Mouse (Mus musculus): ENCODE results near the gene Slc46a1. TPM values are rescaled to one million over a fixed set of nuclear protein-coding genes. Genes with fewer than 3 reads are reported as not detected.

The Slc46a1 gene
- polyA plus RNA-seq, 1 experiment from 2014 or later = 8.3 TPM

- DNase-seq (ENCODE audit: low spot score) = no peak
Measured at GRCm38 (mm10) chr11:78500623-78501202, 35.2 kb downstream of the Slc46a1 start.

GRCm38 (mm10) chr11:78501529-78501928 is 36.0 kb downstream of the Slc46a1 start:
- no peak for DNase-seq (ENCODE audit: low spot score)

- DNase-seq (ENCODE audit: low spot score) = no peak
Measured at GRCm38 (mm10) chr11:78502909-78503650, 37.6 kb downstream of the Slc46a1 start, which contains the start of gene Sebox. Gene Sebox, plus strand, starts transcription at chr11:78503447.

GRCm38 (mm10) chr11:78505430-78505829 is 39.9 kb downstream of the Slc46a1 start:
- DNase-seq (ENCODE audit: low spot score) = no peak

GRCm38 (mm10) chr11:78509148-78509547 is 43.7 kb downstream of the Slc46a1 start:
- DNase-seq (ENCODE audit: low spot score) = peak; percentile 27

- DNase-seq (ENCODE audit: low spot score) = peak; percentile 94
Measured at GRCm38 (mm10) chr11:78512025-78512957, 46.8 kb downstream of the Slc46a1 start, which contains the start of the genes Tmem199 and Poldip2. Gene Tmem199, minus strand, starts transcription at chr11:78512172. Gene Poldip2, plus strand, starts transcription at chr11:78512193.

- no peak for DNase-seq (ENCODE audit: low spot score)
Measured at GRCm38 (mm10) chr11:78513106-78513790, 47.8 kb downstream of the Slc46a1 start.

GRCm38 (mm10) chr11:78515549-78516325 is 50.2 kb downstream of the Slc46a1 start:
- no peak for DNase-seq (ENCODE audit: low spot score)

- DNase-seq (ENCODE audit: low spot score) = no peak
Measured at GRCm38 (mm10) chr11:78518931-78519330, 53.4 kb downstream of the Slc46a1 start.

Other genes starting within 250 kb of the Slc46a1 start
- 74.6 and 74.7 TPM in 2 replicates for gene Sdf2, start 220.0 kb upstream of the Slc46a1 start, polyA plus RNA-seq (2015; fragmentation: Nextera tagmentation; extraction: Ambion mirVana)
- 16.4 and 16.6 TPM in 2 replicates for gene Supt6, start 219.7 kb upstream of the Slc46a1 start, polyA plus RNA-seq (2015; fragmentation: Nextera tagmentation; extraction: Ambion mirVana)
- 88.6 and 107 TPM in 2 replicates for gene 2610507B11Rik, start 203.9 kb upstream of the Slc46a1 start, polyA plus RNA-seq (2015; fragmentation: Nextera tagmentation; extraction: Ambion mirVana)
- gene BC030499, start 174.9 kb upstream of the Slc46a1 start, polyA plus RNA-seq (2015; fragmentation: Nextera tagmentation; extraction: Ambion mirVana) = 0.21 and 0.29 TPM in 2 replicates
- gene Spag5, start 164.2 kb upstream of the Slc46a1 start, polyA plus RNA-seq (2015; fragmentation: Nextera tagmentation; extraction: Ambion mirVana) = 28.0 and 31.5 TPM in 2 replicates
- gene Aldoc, start 142.7 kb upstream of the Slc46a1 start, polyA plus RNA-seq (2015; fragmentation: Nextera tagmentation; extraction: Ambion mirVana) = 2.3 TPM in 2 replicates
- 43.9 and 47.9 TPM in 2 replicates for gene Pigs, start 137.3 kb upstream of the Slc46a1 start, polyA plus RNA-seq (2015; fragmentation: Nextera tagmentation; extraction: Ambion mirVana)
- gene Unc119, start 122.2 kb upstream of the Slc46a1 start, polyA plus RNA-seq (2015; fragmentation: Nextera tagmentation; extraction: Ambion mirVana) = 36.8 and 39.5 TPM in 2 replicates
- 22.4 and 33.0 TPM in 2 replicates for gene Foxn1, start 79.1 kb upstream of the Slc46a1 start, polyA plus RNA-seq (2015; fragmentation: Nextera tagmentation; extraction: Ambion mirVana)
- gene Slc13a2, start 43.5 kb upstream of the Slc46a1 start, polyA plus RNA-seq (2015; fragmentation: Nextera tagmentation; extraction: Ambion mirVana) = 0.43 and 0.76 TPM in 2 replicates
- gene Sarm1, start 32.1 kb downstream of the Slc46a1 start, polyA plus RNA-seq (2015; fragmentation: Nextera tagmentation; extraction: Ambion mirVana) = 0.17 and 0.31 TPM in 2 replicates
- 5.2 and 5.8 TPM in 2 replicates for gene Vtn, start 33.4 kb downstream of the Slc46a1 start, polyA plus RNA-seq (2015; fragmentation: Nextera tagmentation; extraction: Ambion mirVana)
- 0.17 TPM in 1 of 2 replicates, not detected in the other for gene Sebox, start 37.8 kb downstream of the Slc46a1 start, polyA plus RNA-seq (2015; fragmentation: Nextera tagmentation; extraction: Ambion mirVana)
- gene Tmem199, start 46.5 kb downstream of the Slc46a1 start, polyA plus RNA-seq (2015; fragmentation: Nextera tagmentation; extraction: Ambion mirVana) = 53.6 and 54.2 TPM in 2 replicates
- gene Poldip2, start 46.5 kb downstream of the Slc46a1 start, polyA plus RNA-seq (2015; fragmentation: Nextera tagmentation; extraction: Ambion mirVana) = 90.1 and 95.8 TPM in 2 replicates
- 17.9 and 18.3 TPM in 2 replicates for gene Tnfaip1, start 70.6 kb downstream of the Slc46a1 start, polyA plus RNA-seq (2015; fragmentation: Nextera tagmentation; extraction: Ambion mirVana)
- 151 and 161 TPM in 2 replicates for gene Ift20, start 70.7 kb downstream of the Slc46a1 start, polyA plus RNA-seq (2015; fragmentation: Nextera tagmentation; extraction: Ambion mirVana)
- 59.1 and 68.2 TPM in 2 replicates for gene Tmem97, start 85.1 kb downstream of the Slc46a1 start, polyA plus RNA-seq (2015; fragmentation: Nextera tagmentation; extraction: Ambion mirVana)
- gene Nlk, start 231.7 kb downstream of the Slc46a1 start, polyA plus RNA-seq (2015; fragmentation: Nextera tagmentation; extraction: Ambion mirVana) = 21.3 and 23.3 TPM in 2 replicates

All from thymus, postnatal 0 days (tissue).